Mouse (Mus musculus): ENCODE data around the gene Zfp748. TPM values are rescaled to one million over a fixed set of nuclear protein-coding genes. Genes with fewer than 3 reads are reported as not detected.
A peak's percentile ranks its signal among the peaks of the same experiment; 100 is the strongest.

Gene Zfp748
- total RNA-seq (2014; fragmentation: Nextera tagmentation) (16.6 and 18.4 TPM in 2 replicates), total RNA-seq (2017) (14.6 and 15.8 TPM in 2 replicates), polyA plus RNA-seq (2012) (0.25 and 0.28 TPM in 2 replicates)

GRCm38 (mm10) chr13:67553730-67554129 lies at the start of gene Zfp748:
Zfp748 (minus strand) TSS chr13:67553830.
- H3K4me3 ChIP-seq (ENCODE audit: low read depth, low read length) = peak within 1 kb of the TSS; percentile 92
- no peak for TF ChIP-seq TAL1 (conservative IDR thresholded peaks at IDR 0.05; ENCODE audit: low read depth, low read length)
- TF ChIP-seq CTCF (IDR thresholded peaks at IDR 0.05; ENCODE audit: low read depth, low read length) = no peak
- TF ChIP-seq GATA2 (IDR thresholded peaks at IDR 0.05; ENCODE audit: borderline replicate concordance, low read depth, low read length) = no peak
- no peak for TF ChIP-seq POLR2AphosphoS5 (IDR thresholded peaks at IDR 0.05; ENCODE audit: insufficient replicate concordance, low read depth, low read length)
- TF ChIP-seq GATA1 (IDR thresholded peaks at IDR 0.05; ENCODE audit: borderline replicate concordance, low read length) = no peak
- peaks cover 20% of the 10 kb centered on the region for H3K4me1 ChIP-seq (ENCODE audit: insufficient read depth, low read depth, low read length)
- no peaks in the 10 kb centered on the region for H3K27me3 ChIP-seq (ENCODE audit: insufficient read depth, low read length)
- H3K9me3 ChIP-seq (replicated peaks) = no peaks in the 10 kb centered on the region
- no peak for DNase-seq (ENCODE audit: low spot score)
- ATAC-seq (ENCODE audit: extremely low read depth, insufficient number of reproducible peaks, low FRiP score, poor library complexity, severe bottlenecking) = no peak
- H3K36me3 ChIP-seq (replicated peaks) = peaks cover 11% of the 10 kb centered on the region

- H3K9me3 ChIP-seq (replicated peaks) = no peaks in the 10 kb centered on the region
- no peaks in the 10 kb centered on the region for H3K27me3 ChIP-seq (ENCODE audit: insufficient read depth, low read length)
- TF ChIP-seq CTCF (IDR thresholded peaks at IDR 0.05; ENCODE audit: low read depth, low read length) (no peak), GATA1 (IDR thresholded peaks at IDR 0.05; ENCODE audit: borderline replicate concordance, low read length) (no peak), TAL1 (conservative IDR thresholded peaks at IDR 0.05; ENCODE audit: low read depth, low read length) (no peak), GATA2 (IDR thresholded peaks at IDR 0.05; ENCODE audit: borderline replicate concordance, low read depth, low read length) (no peak), POLR2AphosphoS5 (IDR thresholded peaks at IDR 0.05; ENCODE audit: insufficient replicate concordance, low read depth, low read length) (no peak)
- H3K4me1 ChIP-seq (ENCODE audit: insufficient read depth, low read depth, low read length) = no peaks in the 10 kb centered on the region
- no peak for ATAC-seq (ENCODE audit: extremely low read depth, insufficient number of reproducible peaks, low FRiP score, poor library complexity, severe bottlenecking)
- H3K4me3 ChIP-seq (ENCODE audit: low read depth, low read length) = no peak overlapping the region
- no peaks in the 10 kb centered on the region for H3K36me3 ChIP-seq (replicated peaks)
- DNase-seq (ENCODE audit: low spot score) = no peak
These were observed 19.1 kb upstream of the Zfp748 start for GRCm38 (mm10) chr13:67572591-67573189.

GRCm38 (mm10) chr13:67552505-67553346 lies 904 bp downstream of the Zfp748 start:
- TF ChIP-seq CTCF (IDR thresholded peaks at IDR 0.05; ENCODE audit: low read depth, low read length) (no peak), GATA1 (IDR thresholded peaks at IDR 0.05; ENCODE audit: borderline replicate concordance, low read length) (no peak), POLR2AphosphoS5 (IDR thresholded peaks at IDR 0.05; ENCODE audit: insufficient replicate concordance, low read depth, low read length) (no peak)
- H3K9me3 ChIP-seq (replicated peaks) = no peaks in the 10 kb centered on the region
- H3K4me1 ChIP-seq (ENCODE audit: insufficient read depth, low read depth, low read length) = peaks cover 22% of the 10 kb centered on the region
- DNase-seq (ENCODE audit: low spot score) = peak; percentile 69
- H3K27me3 ChIP-seq (ENCODE audit: insufficient read depth, low read length) = no peaks in the 10 kb centered on the region
- H3K36me3 ChIP-seq (replicated peaks) = peaks cover 16% of the 10 kb centered on the region
- peak; percentile 94 for ATAC-seq (ENCODE audit: extremely low read depth, insufficient number of reproducible peaks, low FRiP score, poor library complexity, severe bottlenecking)
- H3K4me3 ChIP-seq (ENCODE audit: low read depth, low read length) = peak overlapping the region; percentile 92

GRCm38 (mm10) chr13:67545941-67546340 lies 7.7 kb downstream of the Zfp748 start:
- H3K4me3 ChIP-seq (ENCODE audit: low read depth, low read length) = no peak overlapping the region
- ATAC-seq (ENCODE audit: extremely low read depth, insufficient number of reproducible peaks, low FRiP score, poor library complexity, severe bottlenecking) (no peak), DNase-seq (ENCODE audit: low spot score) (no peak)
- peaks cover 9% of the 10 kb centered on the region for H3K4me1 ChIP-seq (ENCODE audit: insufficient read depth, low read depth, low read length)
- peaks cover 54% of the 10 kb centered on the region for H3K36me3 ChIP-seq (replicated peaks)
- H3K27me3 ChIP-seq (ENCODE audit: insufficient read depth, low read length) = no peaks in the 10 kb centered on the region
- H3K9me3 ChIP-seq (replicated peaks) = peaks cover 12% of the 10 kb centered on the region; the same call in 1 of the 2 replicates
- no peak for TF ChIP-seq CTCF (IDR thresholded peaks at IDR 0.05; ENCODE audit: low read depth, low read length)
- TF ChIP-seq POLR2AphosphoS5 (IDR thresholded peaks at IDR 0.05; ENCODE audit: insufficient replicate concordance, low read depth, low read length) = no peak
- no peak for TF ChIP-seq TAL1 (conservative IDR thresholded peaks at IDR 0.05; ENCODE audit: low read depth, low read length)
- TF ChIP-seq GATA1 (IDR thresholded peaks at IDR 0.05; ENCODE audit: borderline replicate concordance, low read length) = no peak
- TF ChIP-seq GATA2 (IDR thresholded peaks at IDR 0.05; ENCODE audit: borderline replicate concordance, low read depth, low read length) = no peak

GRCm38 (mm10) chr13:67527049-67527730 lies 26.4 kb downstream of the Zfp748 start:
- ATAC-seq (ENCODE audit: extremely low read depth, insufficient number of reproducible peaks, low FRiP score, poor library complexity, severe bottlenecking) = no peak
- no peak for TF ChIP-seq GATA1 (IDR thresholded peaks at IDR 0.05; ENCODE audit: borderline replicate concordance, low read length)
- TF ChIP-seq POLR2AphosphoS5 (IDR thresholded peaks at IDR 0.05; ENCODE audit: insufficient replicate concordance, low read depth, low read length) = no peak
- TF ChIP-seq GATA2 (IDR thresholded peaks at IDR 0.05; ENCODE audit: borderline replicate concordance, low read depth, low read length) = no peak
- TF ChIP-seq CTCF (IDR thresholded peaks at IDR 0.05; ENCODE audit: low read depth, low read length) = no peak
- no peak for TF ChIP-seq TAL1 (conservative IDR thresholded peaks at IDR 0.05; ENCODE audit: low read depth, low read length)
- Histone ChIP-seq H3K4me1 (ENCODE audit: insufficient read depth, low read depth, low read length) (peaks cover 32% of the 10 kb centered on the region), H3K36me3 (replicated peaks) (peaks cover 6% of the 10 kb centered on the region), H3K9me3 (replicated peaks) (no peaks in the 10 kb centered on the region), H3K27me3 (ENCODE audit: insufficient read depth, low read length) (no peaks in the 10 kb centered on the region), H3K4me3 (ENCODE audit: low read depth, low read length) (no peak overlapping the region)
- no peak for DNase-seq (ENCODE audit: low spot score)

Data from G1E (cell line).